Mouse (Mus musculus) brain, embryonic 18.5 days (tissue): ENCODE data around the gene St3gal5.

Experiments
- DNase-seq: peaks from one replicate; pipeline ENCODE4 v3.0.0-alpha.2; 2012; ENCODE audit warnings: low read depth, low spot score

Gene St3gal5

DNA sequence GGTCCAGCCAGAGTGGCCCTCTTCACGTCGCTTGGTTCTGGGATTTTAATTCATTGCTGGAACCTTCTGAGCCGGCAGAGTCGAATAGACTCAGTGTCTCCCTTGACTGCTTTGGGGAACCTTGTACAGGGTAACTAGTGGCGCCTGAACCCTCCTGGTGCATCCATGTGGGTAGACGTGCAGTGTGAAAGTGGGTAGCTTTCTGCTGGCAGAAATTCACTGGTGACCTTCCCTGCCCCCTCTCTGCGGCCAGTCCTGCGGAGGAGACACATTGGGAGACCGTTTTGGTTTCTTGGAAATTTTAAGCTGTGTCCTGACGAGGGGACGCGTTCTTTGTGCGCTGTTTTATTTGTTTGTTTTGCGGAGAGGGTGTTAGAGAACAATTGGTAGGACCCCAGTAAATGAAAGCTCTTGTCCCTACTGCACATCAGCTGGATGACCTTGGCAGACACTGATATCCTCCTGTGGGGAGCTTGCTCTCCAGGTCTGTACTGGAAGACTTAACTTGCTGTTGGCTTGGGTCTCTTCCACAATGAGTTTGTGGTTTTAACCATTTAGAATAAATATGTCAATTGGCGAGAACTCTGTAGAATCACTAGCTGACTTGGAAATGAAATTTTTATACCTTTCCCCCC is 746 bp downstream of the St3gal5 start:
- no peak for DNase-seq

DNA sequence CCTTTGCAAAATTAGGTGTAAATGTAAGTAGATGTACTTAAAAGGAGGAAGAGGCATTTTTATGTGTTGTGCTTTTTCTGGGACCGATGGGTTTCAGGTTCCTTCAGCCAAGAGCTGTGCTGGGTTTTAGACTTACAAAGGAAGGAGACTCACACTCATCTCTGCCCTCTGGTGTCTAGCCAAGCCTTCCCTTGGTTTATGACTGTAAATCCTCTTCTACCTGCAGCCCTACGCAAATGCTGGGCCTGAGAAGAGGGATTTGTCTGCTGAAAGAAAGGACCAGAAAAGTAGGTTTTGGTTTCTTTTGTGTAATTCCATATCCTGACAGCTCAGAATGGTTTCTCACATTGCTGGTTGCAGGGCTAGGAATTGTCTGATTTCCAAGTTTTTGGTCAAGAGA is 1.3 kb downstream of the St3gal5 start:
- no peak for DNase-seq

DNA sequence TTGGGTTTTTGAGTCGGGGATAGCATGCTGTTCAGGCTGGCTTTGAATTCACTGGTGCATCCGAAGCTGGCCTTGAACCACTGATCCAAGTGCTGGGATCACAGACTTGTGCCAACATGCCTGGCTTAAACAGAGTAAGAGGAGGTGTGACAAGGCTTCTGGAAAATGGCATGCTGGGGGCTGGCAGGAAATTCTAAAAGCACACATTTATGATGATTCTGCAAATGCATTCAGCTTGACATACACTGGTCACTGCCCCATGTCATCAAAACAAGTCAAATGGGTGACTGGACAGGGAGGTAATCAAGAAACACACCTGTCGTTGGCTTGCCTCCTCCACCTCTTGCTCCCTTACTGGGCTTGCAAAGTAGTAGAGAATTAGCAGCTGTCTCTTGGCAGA is 1.9 kb downstream of the St3gal5 start:
- DNase-seq = no peak

DNA sequence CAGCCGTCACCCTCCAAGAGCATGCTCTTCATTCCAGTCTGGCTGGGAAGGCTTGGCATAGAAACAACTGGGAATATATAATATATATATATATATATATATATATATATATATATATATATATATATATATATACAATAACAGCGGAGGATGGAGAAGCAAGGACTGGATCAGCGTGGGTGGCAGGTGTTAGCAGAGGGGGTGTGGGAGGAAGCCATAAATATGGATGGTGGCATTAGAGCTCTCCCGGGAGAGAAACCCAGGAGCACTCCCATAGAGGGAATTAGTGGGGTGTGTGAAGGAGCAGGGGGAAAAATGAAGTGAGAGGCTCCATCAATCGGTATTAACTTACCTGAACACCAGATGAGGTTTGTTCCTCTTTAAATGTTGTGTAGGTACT is 2.8 kb downstream of the St3gal5 start:
- no peak for DNase-seq

DNA sequence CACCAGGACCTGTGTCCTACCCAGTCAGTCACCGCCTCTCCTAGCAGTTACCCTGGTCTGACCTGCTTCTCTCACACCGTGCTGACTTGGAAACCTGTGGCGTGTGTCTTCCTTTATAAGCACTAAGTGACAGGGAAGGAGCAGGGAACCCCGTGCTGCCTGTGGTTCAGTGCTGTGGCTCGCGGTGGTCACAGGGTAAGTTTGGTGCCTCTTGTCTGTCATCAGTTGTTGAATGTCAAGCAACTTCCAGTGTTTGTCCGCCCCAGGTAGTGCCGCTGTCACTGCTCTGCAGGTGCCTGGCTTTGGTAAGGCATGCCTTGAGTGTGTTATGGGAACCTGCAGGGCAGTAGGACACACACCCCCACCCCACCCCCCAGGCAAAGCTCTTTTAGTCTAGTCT is 3.5 kb downstream of the St3gal5 start:
- no peak for DNase-seq

DNA sequence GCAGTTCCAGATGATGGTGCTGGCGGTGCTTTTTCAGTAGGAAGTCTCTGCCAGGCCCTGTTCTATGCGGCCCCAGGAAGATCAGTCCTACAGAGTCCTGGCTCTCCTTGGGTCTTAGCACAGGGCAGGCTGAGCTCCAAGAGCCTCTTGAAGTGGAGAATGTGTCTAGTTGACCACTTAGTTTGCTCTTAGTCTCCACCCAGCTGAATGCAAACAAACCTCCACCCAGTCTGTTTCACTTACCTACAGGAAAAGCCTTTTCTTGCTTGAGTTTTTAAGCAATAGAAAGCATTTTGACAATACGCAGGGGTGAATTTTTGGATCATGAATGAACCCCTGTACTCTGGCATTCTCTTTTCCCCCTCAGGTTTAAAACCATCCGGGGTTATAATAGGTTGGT is 4.0 kb downstream of the St3gal5 start:
- DNase-seq = no peak

DNA sequence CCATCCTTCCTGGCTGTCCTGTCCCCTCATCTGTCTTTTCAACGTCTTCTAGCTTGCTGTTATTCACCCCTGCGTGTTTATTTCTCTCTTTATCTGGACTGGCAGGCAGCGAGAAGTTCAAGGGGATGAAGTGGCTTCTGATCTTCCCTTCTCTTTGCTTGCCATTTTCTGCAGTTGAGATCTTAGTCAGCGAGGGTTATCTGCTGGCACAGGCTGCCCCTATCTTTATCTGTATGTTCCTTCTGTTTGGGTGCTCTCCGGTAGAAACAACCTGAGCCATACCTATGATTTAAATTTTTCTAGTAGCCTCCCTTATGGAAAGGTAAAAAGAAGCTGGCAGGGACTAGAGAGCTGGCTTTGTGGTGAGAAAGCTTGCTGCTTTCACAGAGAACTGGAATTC is 4.7 kb downstream of the St3gal5 start:
- DNase-seq = no peak

DNA sequence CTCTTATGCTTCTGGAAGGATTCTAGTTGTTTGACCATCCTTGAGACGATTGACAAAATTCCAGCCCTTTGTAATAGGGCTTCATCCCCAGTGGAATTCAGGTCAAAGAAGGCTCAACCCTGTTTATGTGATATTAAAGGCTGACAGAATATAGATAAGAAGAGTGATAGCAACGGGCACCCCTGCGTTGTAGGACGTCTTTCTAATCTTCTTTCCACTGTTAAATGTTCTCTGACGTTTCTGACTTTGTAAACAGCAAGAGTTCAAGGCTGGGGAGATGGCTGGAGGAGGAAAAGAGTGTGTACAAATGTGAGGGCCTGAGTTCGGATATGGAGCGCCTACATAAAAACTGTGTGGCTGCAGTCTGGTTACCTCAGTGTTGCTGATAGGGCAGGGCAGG is 7.1 kb downstream of the St3gal5 start:
- no peak for DNase-seq

DNA sequence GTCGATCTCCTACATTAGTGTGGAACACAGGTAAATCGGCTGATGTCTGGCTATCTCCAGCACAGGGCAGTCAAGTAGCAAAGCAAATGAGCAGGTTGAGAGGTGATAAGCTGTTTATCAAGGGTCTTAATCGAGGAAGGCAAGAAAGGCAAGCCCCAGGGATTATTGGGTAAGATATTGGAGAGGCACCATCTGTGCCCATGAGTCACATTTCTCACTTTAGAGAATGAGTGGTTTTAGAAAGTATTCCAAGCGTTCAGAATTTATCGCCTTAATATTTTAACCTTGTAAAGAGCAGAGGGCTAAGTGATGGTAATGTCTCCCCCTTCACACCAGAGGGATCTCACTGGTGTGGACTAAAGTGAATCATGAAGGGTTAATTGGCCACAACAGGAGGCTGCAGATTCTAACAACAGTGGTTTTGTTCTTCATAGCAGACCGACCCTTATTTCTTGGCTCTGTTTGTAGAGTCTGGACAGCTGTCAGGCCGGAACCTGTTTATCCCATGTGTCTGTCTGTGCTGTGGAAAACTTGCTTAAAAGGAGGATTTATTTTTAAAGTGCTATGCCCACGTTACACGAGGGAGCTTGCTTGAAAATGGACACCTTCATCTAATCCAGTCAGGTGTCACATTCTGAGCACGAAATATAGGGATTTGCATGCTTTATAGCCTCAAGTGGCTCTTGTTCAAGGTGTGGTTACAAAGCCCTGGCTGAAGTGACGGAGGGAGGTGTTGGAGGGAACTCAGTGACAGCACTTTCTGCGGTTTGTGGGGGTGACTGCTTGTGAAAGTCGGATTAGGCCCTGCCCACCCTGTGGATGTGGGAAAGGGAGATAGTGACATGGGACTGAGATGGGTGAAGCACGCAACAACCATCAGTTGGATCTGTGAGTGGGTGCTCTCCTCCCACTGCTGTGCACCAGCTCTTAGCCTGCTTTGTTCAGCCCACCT is 11.8 kb downstream of the St3gal5 start:
- DNase-seq = no peak

DNA sequence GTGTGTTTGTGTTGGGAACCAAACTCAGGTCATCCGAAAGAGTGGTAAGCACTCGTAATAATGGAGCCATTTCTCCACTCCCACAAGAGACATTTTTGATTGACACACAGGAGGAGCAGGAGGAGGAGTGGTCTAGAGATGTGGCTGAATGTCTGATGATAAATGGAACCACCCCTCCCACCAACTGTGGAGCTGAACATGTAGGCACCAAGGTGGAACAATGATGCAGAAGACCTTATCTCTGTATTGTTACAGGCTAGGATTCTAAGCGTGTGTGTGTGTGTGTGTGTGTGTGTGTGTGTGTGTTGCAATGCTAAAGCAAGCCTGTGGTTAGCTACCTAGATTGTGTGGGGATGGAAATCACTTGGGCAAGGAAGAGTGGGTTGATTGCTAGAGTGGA is 13.2 kb downstream of the St3gal5 start:
- no peak for DNase-seq

DNA sequence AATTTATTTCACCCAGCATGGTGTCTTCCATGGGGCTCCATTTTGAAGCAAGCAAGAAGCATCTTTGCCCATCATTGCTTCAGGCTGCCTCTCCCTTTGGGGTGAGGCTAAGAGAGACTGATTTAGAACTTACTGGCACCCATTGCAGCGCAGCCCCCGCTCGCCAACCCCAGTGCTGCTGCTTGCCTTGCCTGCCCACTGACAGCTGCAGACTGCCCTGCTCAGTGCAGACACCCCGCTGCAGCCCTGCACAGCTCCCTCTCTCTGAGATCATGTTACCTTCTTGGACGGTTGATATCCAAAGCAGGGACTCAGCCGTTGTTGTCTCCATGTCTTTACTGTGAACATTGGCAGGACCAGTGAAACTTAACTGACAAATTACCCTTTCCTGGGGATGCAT is 15.2 kb downstream of the St3gal5 start:
- DNase-seq = no peak

DNA sequence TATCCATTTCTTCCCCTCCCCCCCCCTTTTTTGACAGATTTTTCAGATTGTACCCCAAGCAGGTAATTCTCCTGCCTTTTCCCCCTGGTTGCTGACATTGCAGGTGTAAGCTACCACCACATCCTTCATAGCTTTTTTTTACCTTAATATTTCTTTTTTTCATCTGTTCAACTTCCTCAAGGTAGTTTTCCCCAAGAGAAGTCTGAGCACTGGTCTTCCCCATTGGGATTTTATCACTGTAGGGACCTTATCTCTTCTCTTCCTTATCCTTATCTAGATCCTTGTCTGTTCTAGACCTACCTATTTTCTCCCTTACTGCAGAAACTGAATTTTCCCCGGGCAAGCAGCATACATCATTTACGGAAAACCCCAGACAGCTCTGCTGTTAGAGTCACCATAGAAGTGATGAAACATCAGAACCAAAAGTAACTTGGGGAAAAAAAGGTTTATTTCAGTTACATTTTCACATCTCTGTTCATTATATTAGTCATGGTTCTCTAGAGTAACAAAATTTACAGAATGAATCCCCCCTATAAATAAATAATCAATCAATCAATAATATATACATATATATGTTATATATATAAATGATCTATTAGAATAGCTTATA is 15.8 kb downstream of the St3gal5 start:
- DNase-seq = no peak

DNA sequence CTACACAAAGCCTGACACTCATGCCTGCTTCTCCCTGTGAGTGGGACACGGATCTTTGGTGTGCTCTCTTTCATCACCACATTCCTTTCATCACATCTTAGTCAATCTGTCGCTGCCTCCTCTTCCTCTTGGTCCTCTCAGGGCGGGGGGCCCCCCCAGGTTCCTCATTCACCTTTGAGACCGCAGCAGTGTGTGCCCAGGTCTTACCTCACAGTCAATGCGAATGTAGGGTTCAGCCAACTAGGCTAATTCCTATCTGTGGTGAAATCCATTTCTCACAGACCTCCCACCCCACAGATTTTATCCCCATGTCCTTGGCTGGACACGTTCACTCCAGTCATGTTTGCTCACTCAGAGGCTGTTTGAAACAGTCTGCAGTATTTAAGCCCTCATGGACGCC is 17.5 kb downstream of the St3gal5 start:
- no peak for DNase-seq

DNA sequence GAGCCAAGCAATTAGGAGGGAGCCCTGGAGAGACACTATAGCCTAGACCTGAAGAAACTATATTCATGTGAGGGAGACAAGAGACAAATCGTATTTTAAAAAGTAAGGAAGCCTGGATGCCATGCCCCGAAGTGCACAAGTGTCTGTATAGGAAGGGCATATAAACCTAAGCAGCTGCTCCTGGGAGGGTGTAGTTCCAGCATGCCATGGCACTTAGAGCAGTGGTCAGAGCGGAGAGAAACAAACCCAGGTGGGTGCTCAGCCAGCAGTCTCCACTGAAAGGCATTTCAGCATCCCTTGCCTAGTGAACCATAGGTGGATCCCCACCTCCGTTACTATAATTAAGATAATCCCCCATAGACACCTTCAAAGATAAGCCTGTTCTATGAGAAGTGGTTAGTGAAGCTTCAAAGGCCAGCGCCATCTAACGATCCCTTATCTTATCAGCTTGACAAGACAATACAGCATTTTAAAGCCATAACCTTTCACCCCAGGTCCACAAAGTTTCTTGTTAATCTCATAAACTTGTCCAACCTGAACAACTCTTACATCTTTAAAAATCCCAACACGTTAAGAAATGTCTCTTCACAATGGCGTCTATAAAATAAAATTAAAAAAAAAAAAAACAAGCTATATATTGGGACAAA is 20.1 kb downstream of the St3gal5 start:
- no peak for DNase-seq

DNA sequence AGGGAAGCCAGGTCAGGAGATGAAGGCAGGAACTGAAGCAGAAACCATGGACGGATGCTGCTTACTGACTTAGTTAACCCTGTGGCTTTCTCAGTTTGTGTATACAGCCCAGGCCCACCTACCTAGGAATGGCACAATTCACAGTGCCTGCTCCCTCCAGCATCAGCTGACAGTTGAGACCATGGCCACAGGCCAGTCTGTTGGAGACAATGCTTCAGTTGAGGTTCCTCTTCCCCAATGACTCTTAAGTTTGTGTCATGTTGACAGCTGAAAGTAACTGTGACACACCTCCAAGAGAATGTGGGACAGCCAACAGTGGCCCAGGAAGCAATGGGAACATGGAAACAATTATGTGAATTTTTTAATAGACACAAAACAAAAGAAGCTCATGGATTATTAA is 22.5 kb downstream of the St3gal5 start:
- DNase-seq = no peak

DNA sequence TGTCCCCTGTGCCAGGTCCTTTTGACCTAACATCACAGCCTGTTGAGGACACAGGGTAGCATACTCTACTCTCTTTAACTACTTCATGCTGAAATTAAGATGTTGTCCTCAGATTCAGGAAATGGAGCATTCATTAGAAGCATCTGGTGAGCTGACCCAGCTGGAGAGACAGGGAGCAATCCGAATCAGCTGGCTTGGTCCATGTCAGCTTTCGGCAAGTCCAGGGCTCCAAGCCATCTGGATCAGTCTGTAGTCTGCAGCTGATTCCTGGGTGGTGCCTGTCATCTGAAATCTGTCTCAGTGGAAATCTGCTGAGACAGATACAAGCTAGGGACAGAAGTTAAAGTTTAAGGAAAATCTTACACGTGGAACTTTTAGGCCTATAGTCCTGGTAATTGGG is 23.9 kb downstream of the St3gal5 start:
- DNase-seq = no peak

DNA sequence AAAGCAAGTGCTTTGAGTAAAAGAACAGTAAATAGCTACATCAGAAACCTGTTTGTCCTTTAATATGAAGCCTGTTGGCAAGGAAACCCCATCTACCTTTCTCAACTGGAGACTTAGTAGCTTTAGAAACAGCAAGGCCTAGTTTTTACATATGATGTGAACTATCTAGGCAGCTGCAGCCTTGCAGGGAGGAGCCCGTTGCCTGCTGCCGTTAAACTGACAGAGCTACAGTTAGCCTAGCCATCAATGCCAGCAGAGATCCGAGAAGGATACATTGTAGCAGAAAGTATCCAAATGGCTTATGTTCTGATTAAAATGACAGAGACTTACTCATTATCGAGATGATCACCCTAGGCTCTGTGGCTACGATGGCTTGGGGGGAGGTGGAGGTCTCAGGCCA is 25.1 kb downstream of the St3gal5 start:
- DNase-seq = no peak

DNA sequence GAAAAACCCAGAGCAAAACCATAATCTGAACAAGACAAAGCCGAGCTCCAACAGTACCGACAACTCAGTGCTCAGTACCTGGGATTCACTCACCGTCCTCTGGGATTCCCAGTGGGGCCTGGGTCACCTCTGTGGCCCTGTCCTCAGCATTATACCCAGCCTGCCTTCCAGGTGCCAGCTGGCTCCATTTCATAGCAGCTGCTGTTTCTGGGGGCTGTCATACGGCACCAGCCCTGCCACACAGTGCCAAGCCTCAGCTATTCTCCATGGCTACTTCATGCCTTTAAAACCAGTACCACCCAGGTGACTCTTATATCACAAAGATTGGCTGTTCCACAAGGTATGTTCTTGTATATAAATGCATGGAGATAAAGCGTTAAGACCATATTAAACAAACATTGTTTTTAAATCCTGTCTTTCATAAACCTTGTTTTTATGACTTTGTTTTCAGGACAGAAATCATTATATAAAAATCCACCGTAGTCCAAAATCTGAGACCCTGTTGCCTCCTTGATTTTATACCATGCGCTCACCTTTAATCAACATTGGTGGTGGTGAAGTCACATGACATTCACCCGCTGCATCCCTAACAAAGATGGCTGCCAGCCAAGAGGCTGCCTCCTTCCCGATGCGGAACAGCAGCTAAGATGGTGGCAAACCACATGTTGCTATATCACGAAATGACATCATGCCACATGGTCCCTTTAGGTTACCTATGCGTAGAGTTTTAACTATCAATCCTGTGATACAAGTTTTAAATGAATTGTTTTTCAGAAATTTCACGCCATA is 27.1 kb downstream of the St3gal5 start:
- no peak for DNase-seq

DNA sequence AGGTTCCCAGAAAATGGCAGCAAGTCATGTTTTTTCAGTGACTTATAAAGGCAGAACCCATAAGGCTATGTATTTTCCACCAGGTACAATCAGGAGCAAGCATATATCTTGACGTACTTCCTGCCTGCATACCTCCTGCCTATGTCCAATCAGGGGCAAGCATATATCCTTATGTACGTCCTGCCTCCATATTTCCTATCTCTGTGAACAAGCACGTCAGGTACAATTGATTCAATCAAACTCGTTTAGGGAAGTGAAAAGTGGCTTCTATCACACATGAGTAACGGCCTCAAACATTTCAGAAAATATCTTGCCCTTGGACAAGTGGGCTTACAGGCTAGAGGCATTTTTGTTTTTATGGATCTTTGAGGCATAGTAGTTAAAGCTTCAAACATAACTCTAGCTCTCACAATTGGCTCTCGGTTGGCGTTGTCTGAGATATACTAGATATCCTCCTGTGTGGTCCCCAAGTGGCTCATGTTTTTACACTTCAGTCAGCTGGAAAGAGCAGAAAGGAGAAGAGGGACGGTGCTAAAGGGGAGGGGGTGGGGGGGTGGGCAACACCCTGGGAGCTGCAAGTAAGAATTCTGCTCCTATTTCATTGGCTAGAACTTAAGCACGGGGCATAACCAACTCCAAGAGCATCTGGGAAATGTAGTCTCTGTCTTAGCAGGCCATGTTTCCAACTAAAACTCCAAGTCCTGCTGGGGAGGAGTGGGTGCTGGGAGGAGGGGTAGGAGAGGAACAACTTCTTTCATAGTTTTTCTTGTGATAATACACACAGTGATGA is 28.9 kb downstream of the St3gal5 start:
- no peak for DNase-seq

DNA sequence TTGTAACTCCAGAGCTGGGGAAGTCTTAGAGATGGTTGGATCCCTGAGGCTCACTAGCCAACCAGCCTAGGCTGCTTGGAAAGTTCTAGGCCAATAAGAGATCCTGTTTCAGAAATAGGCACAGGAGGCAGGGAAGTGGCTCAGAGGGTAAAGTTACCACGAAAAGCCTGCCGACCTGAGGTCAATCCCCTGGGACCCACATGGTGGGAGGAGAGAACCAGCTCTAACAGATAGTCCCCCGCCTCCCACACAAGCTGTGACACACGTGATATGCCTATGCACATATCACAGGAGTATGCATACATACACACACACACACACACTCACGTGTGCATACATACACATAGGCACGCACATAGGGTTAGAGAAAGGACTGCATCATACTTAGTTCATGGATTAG is 32.7 kb downstream of the St3gal5 start:
- DNase-seq = no peak
